Mouse (Mus musculus): Measurements from ENCODE around the gene C1qtnf6.
A peak's percentile ranks its signal among the peaks of the same experiment; 100 is the strongest.

The C1qtnf6 gene

DNA sequence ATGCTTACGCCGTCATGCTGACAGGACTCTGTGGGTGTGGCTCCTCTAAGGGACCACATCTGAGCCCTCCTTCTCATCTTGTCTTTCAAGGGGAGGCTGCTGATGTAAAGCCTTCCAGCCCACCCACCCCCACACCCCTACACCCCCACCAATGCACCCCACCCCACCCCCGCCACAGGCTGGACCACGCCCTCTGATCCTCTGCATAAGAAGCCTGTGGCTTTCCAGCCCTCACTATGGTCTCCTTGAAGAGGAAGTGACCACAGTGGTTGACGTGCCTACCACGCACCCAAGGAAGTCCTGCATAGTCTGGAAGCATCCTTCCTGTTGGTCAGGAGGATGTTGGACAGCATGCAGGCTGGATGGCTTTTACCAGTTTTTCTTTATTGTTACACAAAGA is 15.5 kb downstream of the C1qtnf6 start:
- no peak for DNase-seq (ENCODE audit: low spot score in 2 of 2)

DNA sequence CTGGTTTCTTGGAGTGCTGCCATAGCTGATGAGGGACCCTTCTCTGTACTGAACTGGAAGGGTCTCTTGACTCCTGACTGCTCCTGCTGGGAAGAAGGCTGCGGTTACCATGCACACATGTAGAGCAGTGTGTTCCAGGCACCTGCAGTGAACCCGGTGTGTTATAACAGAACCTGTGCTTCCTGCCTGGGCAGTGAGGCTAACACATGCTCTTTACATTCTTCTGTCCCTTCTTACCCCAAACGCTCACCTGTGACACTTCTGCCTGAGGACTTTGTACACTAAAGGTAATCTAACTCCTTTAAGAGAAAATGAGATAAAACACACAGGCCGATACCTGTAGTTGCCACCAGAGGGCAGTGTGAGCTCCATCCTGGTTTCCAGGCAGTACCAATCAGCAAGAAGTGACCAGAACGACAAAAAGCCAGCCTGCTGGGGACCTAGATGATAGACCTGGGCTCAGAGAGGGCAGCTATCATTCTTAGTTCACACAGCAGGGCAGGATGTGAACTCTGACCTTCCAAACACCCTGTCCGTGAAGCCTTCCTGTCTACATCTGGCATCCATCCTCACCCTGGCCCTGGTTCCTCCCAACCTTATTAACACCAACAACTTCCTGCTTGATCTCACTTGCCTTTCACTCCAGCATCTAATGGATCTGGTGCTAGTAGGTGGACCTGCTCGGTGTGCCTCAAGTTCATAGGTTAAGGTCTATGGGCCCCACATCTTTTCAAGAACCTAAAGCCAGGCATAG is 16.6 kb downstream of the C1qtnf6 start:
- DNase-seq (ENCODE audit: low spot score in 2 of 2): peak; percentile 89 to 91

DNA sequence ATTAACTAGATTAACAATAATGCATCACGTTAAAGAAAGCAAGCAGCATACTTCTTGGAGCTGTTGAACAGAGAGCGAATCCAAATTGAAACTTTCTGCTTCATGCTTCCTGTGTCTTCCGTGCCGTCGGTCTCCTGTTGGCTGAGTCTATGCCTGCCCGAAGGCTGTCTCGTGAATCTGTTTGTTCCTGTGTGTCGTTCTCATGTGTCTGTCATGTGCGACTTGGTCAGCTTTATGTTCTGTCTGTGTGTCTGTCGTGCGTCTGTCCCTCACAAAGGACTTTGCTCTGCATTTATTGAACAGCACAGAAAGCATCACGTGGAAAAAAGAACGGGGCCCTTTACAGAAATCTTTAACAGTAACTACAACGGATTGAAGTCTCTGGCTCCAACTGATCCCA is 18.2 kb downstream of the C1qtnf6 start:
- no peak for DNase-seq (ENCODE audit: low spot score in 2 of 2)

DNA sequence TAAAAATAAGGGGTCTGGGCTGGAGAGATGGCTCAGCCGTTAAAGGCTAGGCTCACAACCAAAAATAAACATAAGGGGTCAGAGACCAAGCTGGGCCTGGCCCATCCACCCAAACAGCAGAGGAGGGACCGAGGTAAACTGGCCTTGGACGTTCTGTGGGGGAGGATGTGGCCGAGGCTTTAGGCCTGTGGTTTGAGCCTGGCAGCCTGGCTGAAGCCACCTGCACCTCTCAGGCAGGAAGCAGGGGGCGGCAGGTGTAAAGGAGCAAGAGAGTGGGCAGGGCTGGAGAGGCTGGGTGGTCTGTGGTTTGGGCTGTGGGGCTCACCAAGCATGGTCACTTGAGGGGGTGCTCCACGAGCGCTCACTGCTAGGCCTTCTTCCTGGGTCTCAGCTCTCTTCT is 19.3 kb downstream of the C1qtnf6 start:
- DNase-seq (ENCODE audit: low spot score in 2 of 2): no peak

DNA sequence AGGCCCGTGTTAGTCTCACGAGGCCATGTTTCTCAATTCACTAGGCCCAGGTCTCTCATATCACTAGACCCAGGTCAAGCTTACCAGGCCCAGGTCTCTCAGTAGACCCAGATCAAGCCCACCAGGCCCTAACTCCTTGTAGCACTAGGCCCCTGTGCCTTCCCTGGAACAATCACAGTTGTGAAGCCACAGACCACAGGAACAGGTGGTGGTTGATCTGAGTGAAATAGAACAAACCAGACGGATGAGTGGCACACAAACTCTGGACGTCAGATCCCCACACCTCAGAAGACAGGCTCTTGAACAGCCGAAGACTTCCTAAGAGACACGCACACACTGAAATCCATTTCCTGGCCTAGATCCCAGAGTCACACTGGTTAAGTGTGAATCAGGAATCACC is 20.5 kb downstream of the C1qtnf6 start:
- DNase-seq (ENCODE audit: low spot score in 2 of 2): no peak

DNA sequence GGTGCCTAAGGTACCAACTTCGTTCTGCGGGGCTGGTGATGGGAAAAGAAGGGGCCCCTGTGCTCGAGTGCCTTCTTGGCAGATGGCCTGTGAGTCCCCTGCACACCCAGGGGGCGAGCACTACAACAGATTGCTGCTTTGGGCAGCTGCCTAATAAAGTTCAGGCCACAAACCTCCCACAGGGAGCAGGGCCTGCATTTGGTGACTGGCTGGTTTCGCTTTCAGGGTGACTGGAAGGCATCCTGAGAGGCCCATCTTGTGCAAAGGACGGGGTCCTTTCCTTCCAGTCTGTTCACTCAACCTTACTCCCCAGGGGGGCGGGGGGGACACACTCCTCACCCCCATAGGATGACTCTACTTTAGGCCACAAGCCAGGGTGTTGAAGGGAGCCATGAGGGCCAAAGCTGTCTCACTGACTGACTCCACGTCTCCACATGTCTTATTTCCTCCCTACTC is 21.1 kb downstream of the C1qtnf6 start:
- no peak for DNase-seq (ENCODE audit: low spot score in 2 of 2)

DNA sequence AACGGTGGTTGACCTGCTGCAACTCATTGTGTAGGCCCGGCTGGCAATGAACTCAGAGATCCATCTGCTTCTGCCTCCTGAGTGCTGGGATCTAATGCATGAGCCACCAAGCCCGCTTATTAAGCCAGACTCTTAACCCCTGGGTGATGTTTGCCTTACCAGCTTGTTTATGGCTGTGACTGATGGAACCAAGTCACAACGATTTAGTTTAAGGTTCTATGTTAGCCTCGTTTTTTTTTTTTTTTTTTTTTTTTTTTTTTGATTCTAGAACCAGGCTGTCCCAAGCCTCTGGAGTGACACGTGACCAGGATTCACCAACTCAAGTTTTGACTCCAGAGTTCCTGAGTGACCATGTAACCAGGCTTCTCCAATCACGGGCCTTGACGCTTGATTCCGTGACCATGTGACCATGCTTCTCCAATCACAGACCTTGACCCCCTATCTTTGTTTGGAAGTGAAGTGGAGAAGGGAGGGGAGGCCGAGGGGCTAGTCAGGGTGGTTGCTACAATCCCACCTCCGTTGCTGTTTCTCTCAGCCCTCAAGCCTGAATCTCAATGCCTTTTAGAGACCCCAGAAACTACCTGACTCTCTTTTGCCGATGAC is 21.8 kb downstream of the C1qtnf6 start:
- DNase-seq (ENCODE audit: low spot score in 2 of 2): no peak

DNA sequence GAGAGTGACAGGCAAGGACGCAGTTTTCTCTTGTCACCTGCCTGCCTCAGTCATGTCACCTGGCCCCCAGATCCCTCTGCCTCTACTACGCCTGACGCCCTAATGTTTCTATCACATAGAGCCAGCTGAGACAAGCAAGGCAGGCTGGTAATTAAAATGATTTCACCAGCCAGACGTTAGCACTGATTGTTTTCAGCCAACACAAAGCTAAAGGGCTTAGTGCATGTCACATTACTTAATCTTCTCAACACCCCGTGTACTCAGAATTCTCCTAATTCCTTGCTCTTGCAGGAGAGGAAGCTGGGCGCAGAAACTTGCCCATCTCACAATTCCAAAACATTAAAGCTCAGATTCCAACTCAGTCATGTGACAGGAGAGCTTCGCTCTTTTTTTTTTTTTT is 22.8 kb downstream of the C1qtnf6 start:
- no peak for DNase-seq (ENCODE audit: low spot score in 2 of 2)

DNA sequence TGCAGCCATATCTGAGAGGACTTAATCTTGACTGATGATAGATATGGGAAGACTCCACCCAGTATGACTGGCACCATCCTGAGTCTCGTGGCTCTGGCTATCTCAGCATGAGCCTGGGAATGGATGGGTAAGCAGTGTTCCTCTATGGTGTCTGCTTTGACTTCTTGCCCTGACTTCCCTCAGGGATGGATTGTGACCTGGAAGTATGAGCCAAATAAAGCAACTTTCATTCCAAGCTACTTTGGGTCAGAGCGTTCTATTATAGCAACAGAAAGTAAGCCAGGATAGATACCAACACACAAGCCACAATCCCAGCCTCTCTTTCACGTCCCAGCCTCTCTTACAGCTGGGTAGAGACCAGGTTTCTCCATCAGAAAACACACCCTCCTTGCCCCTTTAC is 25.7 kb downstream of the C1qtnf6 start:
- DNase-seq (ENCODE audit: low spot score in 2 of 2): no peak

DNA sequence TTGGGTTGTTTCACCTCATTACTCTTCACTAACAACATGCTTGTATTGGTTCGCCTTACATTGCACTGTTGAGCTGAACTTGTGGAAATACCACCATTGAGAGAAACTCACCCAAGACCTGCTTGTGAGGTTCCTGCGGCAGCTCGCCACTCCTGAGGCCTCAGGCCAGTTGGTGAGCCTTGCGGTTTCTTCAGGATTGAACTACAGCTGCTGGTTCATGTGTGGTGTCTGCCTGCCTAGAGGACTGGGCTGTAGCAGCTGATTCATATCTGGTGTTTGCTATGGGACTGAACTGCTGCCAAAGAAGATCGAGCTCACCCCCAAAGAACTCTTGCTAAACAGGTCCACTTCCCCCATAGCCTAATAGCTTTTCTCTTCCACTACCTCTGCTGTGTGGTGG is 26.4 kb downstream of the C1qtnf6 start:
- no peak for DNase-seq (ENCODE audit: low spot score in 2 of 2)

DNA sequence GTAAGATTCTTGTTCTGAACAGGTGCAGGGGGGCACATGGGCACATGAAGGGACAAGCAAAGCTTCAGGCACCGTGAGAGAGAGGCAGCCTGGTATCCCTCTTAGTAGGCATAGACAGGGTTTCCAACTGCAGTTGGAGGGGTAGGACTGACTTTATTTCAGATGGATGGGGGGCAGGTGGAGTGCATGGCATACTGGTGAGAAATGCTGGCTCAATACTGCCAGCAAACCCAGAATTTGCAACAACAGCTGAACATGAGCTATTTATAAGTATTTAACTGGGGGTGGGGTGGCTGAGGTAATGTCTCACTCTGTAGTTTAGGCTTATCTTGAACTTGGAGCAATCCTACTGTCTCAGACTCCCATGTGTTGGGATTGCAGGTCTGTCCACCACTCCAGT is 27.2 kb downstream of the C1qtnf6 start:
- no peak for DNase-seq (ENCODE audit: low spot score in 2 of 2)

DNA sequence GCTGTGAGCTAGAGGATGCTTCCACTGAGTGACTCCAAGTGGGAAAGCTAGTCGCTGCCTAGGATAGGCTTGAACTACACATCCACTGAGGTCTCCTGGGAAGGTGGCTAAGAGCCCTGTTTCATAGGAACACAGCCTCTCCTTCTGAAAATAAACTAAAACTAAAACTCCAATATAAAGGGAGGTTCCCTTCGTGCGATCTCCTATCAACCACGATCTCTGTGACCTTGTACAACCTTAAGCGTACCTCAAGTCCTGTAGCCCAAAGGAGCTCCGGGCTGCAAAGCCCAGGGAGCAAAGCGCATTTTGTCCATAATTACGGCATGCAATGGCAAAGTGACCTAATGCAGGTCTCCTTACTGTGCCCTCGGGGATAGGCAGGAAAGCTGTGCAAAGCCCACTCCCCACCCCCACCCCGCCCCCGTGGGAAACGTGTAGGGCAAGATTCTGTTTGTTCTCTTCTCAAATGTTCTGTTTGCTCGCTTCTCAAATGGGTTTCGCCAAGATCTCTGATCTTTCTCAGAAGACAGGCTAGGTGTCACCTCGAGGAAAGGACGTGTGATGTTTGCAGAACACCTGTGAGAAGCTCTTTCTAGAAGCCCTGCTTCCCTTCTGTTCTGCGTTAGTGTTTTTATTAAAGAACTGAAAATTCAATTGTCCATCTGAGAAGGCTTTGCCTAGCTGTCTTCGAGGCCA is 28.6 kb downstream of the C1qtnf6 start:
- DNase-seq (ENCODE audit: low spot score in 2 of 2): no peak

DNA sequence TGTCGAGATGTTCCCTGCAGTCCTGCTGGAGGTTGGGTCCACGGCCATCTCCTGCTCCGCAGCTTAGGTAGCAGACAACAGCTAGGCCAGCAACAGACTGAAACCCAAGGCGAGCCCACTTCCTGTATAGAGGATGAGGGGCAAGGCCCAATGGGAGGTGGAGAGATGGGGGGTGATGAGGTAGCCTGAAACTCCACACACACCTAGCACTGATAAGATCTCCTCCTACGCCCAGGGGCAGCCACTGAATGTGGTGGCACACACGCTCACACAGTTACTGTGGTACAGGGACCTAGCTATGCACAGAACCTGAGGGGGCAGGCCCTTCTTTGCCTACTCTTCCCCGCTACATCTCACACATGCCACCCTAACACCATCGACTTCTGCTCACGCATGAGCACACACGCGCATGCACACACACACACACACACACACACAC is 36.2 kb downstream of the C1qtnf6 start, which contains the start of gene Il2rb:
Gene Il2rb, minus strand, starts transcription at position 304 of the 439 bp plus-strand sequence.
- no peak for DNase-seq (ENCODE audit: low spot score in 2 of 2)

DNA sequence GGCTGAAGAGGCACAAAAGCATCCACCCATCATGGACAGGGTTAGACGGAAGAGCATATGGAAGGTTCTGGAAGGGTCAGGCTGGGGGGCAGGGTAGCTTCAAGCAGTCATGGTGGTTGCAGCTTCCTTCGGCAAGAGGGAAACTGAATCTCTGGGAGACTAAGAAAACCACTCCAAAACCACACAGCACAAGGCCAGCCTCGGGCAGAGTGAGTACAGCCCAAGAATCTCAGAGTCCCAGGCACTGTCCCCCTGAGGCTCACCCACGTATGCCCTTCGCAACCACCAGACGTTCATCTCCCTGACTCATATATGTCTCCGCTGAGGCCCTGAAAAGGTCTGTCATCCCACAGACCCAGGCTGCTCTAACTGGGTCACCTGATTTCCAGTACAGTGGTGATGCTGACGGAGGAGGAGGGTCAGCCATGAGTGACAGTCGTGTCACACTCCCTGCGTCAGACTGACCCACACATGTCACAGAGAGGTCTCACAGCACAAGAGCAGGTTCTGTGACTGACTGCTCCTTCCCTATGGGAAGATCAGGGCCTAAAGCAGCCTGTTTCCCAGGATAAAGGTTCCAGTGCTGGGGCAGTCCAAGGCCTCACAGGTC is 37.7 kb downstream of the C1qtnf6 start:
- DNase-seq (ENCODE audit: low spot score in 2 of 2): no peak

DNA sequence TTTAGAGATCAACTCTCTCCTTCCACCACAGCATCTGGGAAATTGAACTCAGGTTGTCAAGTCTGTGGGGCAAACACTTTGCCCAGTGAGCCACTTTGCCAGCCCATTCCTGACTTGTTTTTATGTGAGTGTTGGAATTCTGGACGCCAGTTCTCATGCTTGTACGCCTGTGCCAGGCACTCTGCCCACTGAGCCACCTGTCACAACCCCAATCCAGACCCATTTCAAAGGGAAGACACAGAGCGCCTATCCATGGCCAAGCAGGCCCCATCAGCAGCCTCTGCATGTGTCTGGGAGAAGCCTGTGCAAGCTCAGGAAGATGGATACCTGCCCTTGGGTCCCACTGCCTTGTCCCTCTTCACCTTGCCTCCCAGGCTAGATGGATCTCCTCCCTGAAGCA is 39.9 kb downstream of the C1qtnf6 start:
- DNase-seq (ENCODE audit: low spot score in 2 of 2): no peak

DNA sequence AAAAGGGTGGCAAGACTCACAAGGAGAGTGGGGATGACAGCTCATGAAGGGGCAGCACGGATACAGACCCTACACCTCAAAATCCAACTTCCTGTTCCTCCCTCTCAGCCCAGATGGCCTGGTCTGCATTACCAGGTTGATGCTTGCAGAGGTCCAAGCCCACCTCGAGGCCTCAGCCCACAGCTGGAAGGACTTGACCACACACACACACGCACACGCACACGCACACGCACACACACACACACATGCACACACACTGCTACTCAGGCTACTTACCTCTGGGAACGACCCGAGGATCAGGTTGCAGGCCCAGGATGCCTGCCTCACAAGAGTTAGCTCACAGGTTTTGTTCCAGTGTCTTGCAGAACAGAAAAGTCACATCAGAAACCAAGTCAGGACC is 41.3 kb downstream of the C1qtnf6 start:
- no peak for DNase-seq (ENCODE audit: low spot score in 2 of 2)

DNA sequence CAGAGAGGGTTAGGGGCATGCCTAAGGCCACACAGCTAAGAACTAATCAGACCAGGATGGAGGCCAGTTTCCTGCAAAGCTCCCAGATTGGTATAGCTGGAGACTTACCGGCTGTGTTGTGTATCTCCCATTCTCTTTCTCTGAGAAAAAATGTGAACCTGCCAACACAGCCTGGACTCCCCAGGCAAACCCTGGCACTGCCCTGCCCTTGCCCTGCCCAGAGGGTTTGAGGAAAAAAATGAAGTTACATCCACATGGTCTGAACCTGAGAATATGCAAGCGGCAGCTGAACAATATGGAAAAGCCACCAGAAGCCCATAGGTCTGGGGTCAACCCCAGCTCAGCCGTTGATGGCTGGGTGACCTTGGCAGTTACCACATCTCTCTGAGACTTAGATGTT is 42.0 kb downstream of the C1qtnf6 start:
- no peak for DNase-seq (ENCODE audit: low spot score in 2 of 2)

DNA sequence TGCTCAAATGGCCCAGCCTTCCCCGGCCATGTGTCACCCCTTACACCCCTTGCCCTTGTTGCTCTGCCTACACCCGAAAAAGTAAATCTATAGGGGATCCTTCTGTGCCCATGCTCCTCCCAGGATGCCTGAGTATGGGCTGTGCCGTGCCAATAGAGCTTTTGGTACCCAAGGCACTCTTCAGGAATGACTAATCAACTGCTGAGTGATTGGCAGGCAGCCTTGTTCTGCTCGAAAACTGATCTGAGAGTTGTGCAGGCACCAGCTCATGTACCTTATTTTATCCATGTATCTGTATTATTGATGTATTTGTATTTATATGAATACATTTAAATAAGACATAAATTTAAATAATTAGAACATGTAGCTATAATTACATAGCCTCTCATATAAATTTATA is 44.1 kb downstream of the C1qtnf6 start:
- DNase-seq (ENCODE audit: low spot score in 2 of 2): no peak

DNA sequence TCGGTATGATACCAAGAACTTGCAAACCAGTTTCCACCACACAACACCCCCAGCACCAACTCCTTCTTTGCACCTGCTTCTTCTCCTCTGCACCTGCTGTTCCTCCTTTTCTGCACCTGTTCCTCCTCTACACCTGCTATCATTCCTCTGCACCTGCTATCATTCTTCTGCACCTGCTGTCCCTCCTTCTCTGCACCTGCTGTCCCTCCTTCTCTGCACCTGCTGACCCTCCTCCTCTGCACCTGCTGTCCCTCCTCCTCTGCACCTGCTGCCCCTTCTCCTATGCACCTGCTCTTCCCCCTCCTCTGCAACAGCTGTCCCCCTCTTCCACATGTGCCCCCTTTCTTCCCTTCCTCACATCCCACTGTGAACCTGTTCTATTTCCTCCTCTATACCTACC is 44.7 kb downstream of the C1qtnf6 start:
- no peak for DNase-seq (ENCODE audit: low spot score in 2 of 2)

DNA sequence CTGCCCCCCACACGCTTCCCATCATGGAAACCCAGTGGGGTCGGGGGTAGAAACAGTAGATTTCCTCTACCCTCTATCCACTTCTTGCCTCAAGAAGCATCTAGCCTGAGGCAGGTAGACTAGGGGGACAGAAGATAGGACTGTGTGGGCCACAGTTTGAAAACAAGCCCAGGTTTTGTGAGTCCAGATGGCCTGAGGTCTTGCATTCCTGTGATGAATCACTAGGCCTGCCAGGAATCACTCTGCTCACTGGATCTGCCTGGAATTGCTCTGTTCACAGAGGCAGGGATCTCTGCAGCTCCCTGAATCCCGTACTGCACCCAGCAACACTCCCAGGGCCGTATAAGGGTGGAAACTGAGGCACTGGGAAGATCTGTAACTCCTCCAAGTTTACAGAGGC is 47.9 kb downstream of the C1qtnf6 start:
- DNase-seq (ENCODE audit: low spot score in 2 of 2): peak in 1 of 2 experiments; percentile 5

DNA sequence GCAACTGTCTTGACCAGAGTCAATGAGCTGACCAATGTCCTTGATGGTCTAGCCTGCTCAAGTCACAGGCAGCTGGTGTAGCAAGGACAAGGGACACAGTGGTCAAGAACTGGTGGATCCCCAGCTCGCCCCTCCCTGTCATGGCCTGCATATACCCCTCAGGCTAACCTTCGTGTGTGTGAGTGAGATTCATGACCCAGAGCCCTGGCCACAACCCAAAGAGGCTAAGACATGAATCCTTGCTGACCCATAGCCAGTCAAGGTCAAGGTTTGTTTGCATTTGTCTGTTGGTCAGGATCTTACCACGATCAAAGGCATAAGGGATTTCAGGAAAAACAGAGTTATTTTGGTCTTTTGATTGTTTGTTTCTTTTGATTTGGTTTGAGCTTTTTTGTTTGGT is 48.7 kb downstream of the C1qtnf6 start:
- DNase-seq (ENCODE audit: low spot score in 2 of 2): no peak

DNA sequence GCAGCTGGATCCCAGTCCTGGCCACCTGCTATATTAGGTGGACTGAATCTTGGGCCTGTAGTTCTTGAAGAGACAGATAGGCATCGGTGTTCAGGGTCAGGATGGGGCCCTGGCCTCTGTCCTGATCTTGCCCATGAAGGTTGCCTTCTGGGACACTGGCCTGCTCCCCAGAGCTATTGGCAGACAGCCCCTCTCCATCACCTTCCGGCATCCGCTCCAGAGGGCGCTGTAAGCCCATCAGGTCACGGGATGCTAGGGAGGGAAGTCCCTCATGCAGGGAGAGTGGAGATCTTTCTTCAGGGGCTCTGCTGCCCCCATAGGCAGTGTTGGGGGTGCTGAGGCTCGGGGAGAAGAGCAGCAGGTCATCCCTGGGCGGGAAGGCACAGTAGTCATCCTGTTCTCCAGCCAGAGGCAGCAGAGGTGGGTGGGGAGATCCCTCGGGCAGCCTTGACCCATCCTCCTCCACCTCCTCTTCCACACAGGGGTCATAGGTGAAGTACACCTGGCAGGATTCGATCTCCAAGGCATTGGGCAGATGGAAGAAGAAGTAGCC is 49.7 kb downstream of the C1qtnf6 start:
- DNase-seq (ENCODE audit: low spot score in 2 of 2): no peak

All from right cerebral cortex, adult 2 months (tissue).